Mouse (Mus musculus): ENCODE measurements at regions not wholly inside any gene's neighbourhood (a gene's known extent, or its start where the extent isn't known, plus 50 kb on each side); places are given as distances from the start of the nearest gene placed in this dataset.

GRCm38 (mm10) chrX:57950896-57951295 lies 71.6 kb upstream of the Zic3 start:
- Histone ChIP-seq H3K27me3 (no peaks in the 10 kb centered on the region), H3K9me3 (replicated peaks) (no peaks in the 10 kb centered on the region), H3K4me2 (no peak overlapping the region), H3K4me3 (no peak overlapping the region), H3K4me1 (no peaks in the 10 kb centered on the region), H3K27ac (no peak overlapping the region), H3K9ac (no peak overlapping the region), H3K36me3 (ENCODE audit: poor library complexity, severe bottlenecking) (no peaks in the 10 kb centered on the region)
- no peak for ATAC-seq
- WGBS = 42% methylated on average over 2 of the region's 2 CpGs

GRCm38 (mm10) chrX:57951301-57951700 lies 71.2 kb upstream of the Zic3 start:
- Histone ChIP-seq H3K27ac (no peak overlapping the region), H3K36me3 (ENCODE audit: poor library complexity, severe bottlenecking) (no peaks in the 10 kb centered on the region), H3K4me2 (no peak overlapping the region), H3K4me1 (no peaks in the 10 kb centered on the region), H3K27me3 (no peaks in the 10 kb centered on the region), H3K4me3 (no peak overlapping the region), H3K9ac (no peak overlapping the region), H3K9me3 (replicated peaks) (no peaks in the 10 kb centered on the region)
- WGBS = 51% methylated on average over 3 of the region's 3 CpGs
- ATAC-seq = no peak

- H3K4me3 ChIP-seq = no peak overlapping the region
- H3K27me3 ChIP-seq = no peaks in the 10 kb centered on the region
- no peak overlapping the region; the same call in 1 of the 2 replicates for H3K27ac ChIP-seq
- no peaks in the 10 kb centered on the region for H3K9me3 ChIP-seq (replicated peaks)
- no peaks in the 10 kb centered on the region for H3K36me3 ChIP-seq (ENCODE audit: poor library complexity, severe bottlenecking)
- no peak overlapping the region for H3K4me2 ChIP-seq
- H3K4me1 ChIP-seq = no peaks in the 10 kb centered on the region
- peak; percentile 70; the same call in 1 of the 2 replicates for ATAC-seq
- 24% methylated on average over 3 of the region's 3 CpGs for WGBS
- H3K9ac ChIP-seq = no peak overlapping the region
These were observed 67.8 kb upstream of the Zic3 start for GRCm38 (mm10) chrX:57954594-57955185.

All from forebrain, embryonic 13.5 days (tissue).